Mouse (Mus musculus) embryonic facial prominence, embryonic 13.5 days (tissue): ENCODE results near the gene Ulk2. TPM values are rescaled to one million over a fixed set of nuclear protein-coding genes. Genes with fewer than 3 reads are reported as not detected.

Source experiments
- ATAC-seq: fragments of 200-750 bp; cut with Nextera tagmentation; 2 replicates; pipeline ENCODE4 v1.8.0; 2017; ENCODE audit warnings: low read depth; ENCODE audit not compliant: insufficient number of reproducible peaks, insufficient read depth, low FRiP score, low TSS enrichment
- H3K27ac ChIP-seq: fragments of 300-500 bp; sonication (generic); 2 replicates; pipeline ENCODE4 v1.5.1; 2015; ENCODE audit warnings: moderate library complexity, mild to moderate bottlenecking, inconsistent platforms
- H3K27me3 ChIP-seq: fragments of 300-500 bp; sonication (generic); 2 replicates; pipeline ENCODE4 v1.6.1; 2015; ENCODE audit warnings: mild to moderate bottlenecking, inconsistent platforms
- H3K36me3 ChIP-seq: fragments of 300-500 bp; sonication (generic); 2 replicates; pipeline ENCODE4 v1.6.1; 2015; ENCODE audit warnings: mild to moderate bottlenecking, inconsistent platforms
- H3K4me1 ChIP-seq: fragments of 300-500 bp; sonication (generic); 2 replicates; pipeline ENCODE4 v1.6.1; 2015; ENCODE audit warnings: inconsistent platforms
- H3K4me2 ChIP-seq: fragments of 300-500 bp; sonication (generic); 2 replicates; pipeline ENCODE4 v1.6.1; 2015; ENCODE audit warnings: moderate library complexity, mild to moderate bottlenecking, inconsistent platforms
- H3K4me3 ChIP-seq: fragments of 300-500 bp; sonication (generic); 2 replicates; pipeline ENCODE4 v1.5.1; 2015; ENCODE audit warnings: mild to moderate bottlenecking, inconsistent platforms
- H3K9ac ChIP-seq: fragments of 300-500 bp; sonication (generic); 2 replicates; pipeline ENCODE4 v1.6.1; 2015; ENCODE audit warnings: mild to moderate bottlenecking, inconsistent platforms
- H3K9me3 ChIP-seq: fragments of 300-500 bp; sonication (generic); 2 replicates; pipeline ENCODE4 v1.6.1; 2016; ENCODE audit warnings: inconsistent platforms
- WGBS: fragments of 180-500 bp; shearing (Covaris S2); methylation state at CpG from one replicate; pipeline ENCODE4 v1.1.7; 2015; ENCODE audit warnings: mixed read lengths; 5-methylcytosine and 5-hydroxymethylcytosine counted together
- polyA plus RNA-seq: library from polyadenylated mRNA; unstranded; fragments of >200 nt; fragmentation: Nextera tagmentation; extraction: Ambion mirVana; gene quantifications from 2 replicates; pipeline ENCODE4 v1.2.1, GENCODE M21; 2015

The Ulk2 gene
- polyA plus RNA-seq, 1 experiment from 2014 or later: 16.7 TPM

- Histone ChIP-seq H3K9ac (no peak overlapping the region), H3K9me3 (no peaks in the 10 kb centered on the region), H3K4me3 (no peak overlapping the region), H3K4me1 (no peaks in the 10 kb centered on the region), H3K27me3 (no peaks in the 10 kb centered on the region), H3K27ac (no peak overlapping the region), H3K4me2 (no peak overlapping the region), H3K36me3 (peaks cover 80% of the 10 kb centered on the region)
- ATAC-seq: no peak
- 81% methylated on average over 5 of the region's 5 CpGs for WGBS
Observed at GRCm38 (mm10) chr11:61751612-61752011, 103.3 kb downstream of the Ulk2 start.

DNA sequence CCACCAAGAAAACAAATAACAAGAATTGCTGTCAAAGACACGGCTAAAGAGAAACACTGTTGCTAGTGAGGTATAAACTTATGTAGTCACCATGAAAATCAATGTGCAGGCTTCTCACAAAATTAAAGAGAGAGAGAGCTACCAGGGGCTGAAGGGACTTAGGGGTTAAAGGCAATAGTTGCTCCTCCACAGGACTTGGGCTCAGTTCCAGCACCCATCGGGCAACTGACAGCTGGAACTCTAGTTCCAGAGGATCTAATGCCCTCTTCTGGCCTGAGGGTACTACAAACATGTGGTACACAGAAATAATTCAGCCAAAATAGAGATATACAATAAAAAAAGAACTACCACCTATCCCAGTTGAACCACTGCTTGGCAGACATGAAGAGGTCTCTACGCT lies 107.7 kb downstream of the Ulk2 start:
- 57% methylated on average over 3 of the region's 3 CpGs for WGBS
- H3K9ac ChIP-seq: no peak overlapping the region
- H3K27ac ChIP-seq: no peak overlapping the region
- H3K4me1 ChIP-seq: no peaks in the 10 kb centered on the region
- H3K9me3 ChIP-seq: no peaks in the 10 kb centered on the region
- no peak overlapping the region for H3K4me3 ChIP-seq
- ATAC-seq: no peak
- peaks cover 75% of the 10 kb centered on the region for H3K36me3 ChIP-seq
- H3K27me3 ChIP-seq: no peaks in the 10 kb centered on the region
- H3K4me2 ChIP-seq: no peak overlapping the region

- H3K9me3 ChIP-seq: no peaks in the 10 kb centered on the region
Observed at GRCm38 (mm10) chr11:61745781-61746180, 109.1 kb downstream of the Ulk2 start.

DNA sequence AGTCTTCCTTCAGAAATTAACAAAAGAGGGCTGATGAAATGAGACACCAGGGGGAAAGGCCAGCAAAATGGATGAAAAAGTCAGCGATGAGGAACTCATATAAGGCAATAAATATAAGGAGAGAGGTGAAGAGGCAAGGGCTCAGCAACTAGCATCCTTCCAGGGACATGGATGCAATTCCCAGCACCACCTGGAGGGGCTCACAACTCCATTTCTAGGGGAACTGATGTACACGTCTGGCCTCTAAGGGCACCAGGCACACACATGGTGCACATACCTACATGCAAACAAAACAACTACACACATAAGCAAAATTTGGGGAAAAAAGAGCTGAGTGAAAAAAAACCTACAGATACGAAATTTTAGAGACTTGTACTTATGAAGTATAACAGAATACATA lies 110.4 kb downstream of the Ulk2 start:
- H3K36me3 ChIP-seq: peaks cover 77% of the 10 kb centered on the region
- H3K27me3 ChIP-seq: no peaks in the 10 kb centered on the region
- ATAC-seq: no peak
- 58% methylated on average over 3 of the region's 3 CpGs for WGBS
- no peaks in the 10 kb centered on the region for H3K9me3 ChIP-seq
- H3K9ac ChIP-seq: no peak overlapping the region
- H3K4me2 ChIP-seq: no peak overlapping the region
- H3K4me3 ChIP-seq: no peak overlapping the region
- no peaks in the 10 kb centered on the region for H3K4me1 ChIP-seq
- H3K27ac ChIP-seq: no peak overlapping the region

More at GRCm38 (mm10) chr11:61745781-61746180, 109.1 kb downstream of the Ulk2 start:
- no peak overlapping the region for H3K4me3 ChIP-seq
- H3K4me2 ChIP-seq: no peak overlapping the region
- no peaks in the 10 kb centered on the region for H3K27me3 ChIP-seq
- WGBS: 92% methylated on average over 9 of the region's 9 CpGs
- no peak for ATAC-seq
- no peaks in the 10 kb centered on the region for H3K4me1 ChIP-seq
- H3K36me3 ChIP-seq: peaks cover 75% of the 10 kb centered on the region
- H3K9ac ChIP-seq: no peak overlapping the region
- H3K27ac ChIP-seq: no peak overlapping the region

DNA sequence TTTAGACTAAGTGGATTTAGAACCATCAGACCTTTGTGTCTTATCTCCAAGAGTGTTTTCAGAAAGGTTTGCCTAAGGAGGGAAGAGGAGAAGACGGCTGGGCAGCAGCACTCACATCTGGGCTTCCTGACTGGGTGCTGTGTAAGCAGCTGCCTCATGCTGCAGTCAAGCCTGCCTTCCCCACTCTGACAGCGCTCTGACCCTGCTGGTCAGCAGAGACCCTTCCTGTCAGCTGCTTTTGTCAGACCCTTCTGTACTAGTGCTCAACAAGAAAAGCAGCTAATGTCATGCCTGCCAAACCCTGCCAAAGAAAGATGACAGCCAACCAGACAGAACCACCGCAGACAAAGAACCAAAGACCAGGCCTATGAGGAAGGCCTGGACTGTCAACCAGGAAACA lies 111.1 kb downstream of the Ulk2 start:
- no peaks in the 10 kb centered on the region for H3K9me3 ChIP-seq
- peaks cover 77% of the 10 kb centered on the region for H3K36me3 ChIP-seq
- H3K4me2 ChIP-seq: no peak overlapping the region
- H3K4me3 ChIP-seq: no peak overlapping the region
- no peak for ATAC-seq
- H3K4me1 ChIP-seq: no peaks in the 10 kb centered on the region
- 84% methylated on average over 3 of the region's 3 CpGs for WGBS
- no peak overlapping the region for H3K9ac ChIP-seq
- no peaks in the 10 kb centered on the region for H3K27me3 ChIP-seq
- H3K27ac ChIP-seq: no peak overlapping the region

DNA sequence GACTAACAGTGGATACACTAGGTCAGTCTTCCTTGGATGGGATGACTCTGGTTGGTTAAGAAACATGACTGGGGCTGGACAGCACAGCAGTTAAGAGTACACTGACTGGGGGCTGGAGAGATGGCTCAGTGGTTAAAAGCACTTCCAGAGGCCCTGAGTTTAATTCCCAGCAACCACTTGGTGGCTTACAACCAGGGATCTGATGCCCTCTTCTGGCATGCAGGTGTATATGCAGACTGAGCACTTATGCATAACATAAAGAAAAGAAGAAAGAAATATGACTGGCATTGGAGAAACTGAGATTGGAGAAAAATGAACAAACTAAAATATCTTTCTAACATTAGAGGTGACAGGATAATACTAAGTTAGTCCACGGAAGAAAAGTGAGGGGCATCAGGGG lies 114.4 kb downstream of the Ulk2 start:
- Histone ChIP-seq H3K4me3 (no peak overlapping the region), H3K27ac (no peak overlapping the region), H3K9ac (no peak overlapping the region), H3K4me1 (no peaks in the 10 kb centered on the region), H3K9me3 (no peaks in the 10 kb centered on the region), H3K4me2 (no peak overlapping the region), H3K36me3 (peaks cover 92% of the 10 kb centered on the region), H3K27me3 (no peaks in the 10 kb centered on the region)
- no peak for ATAC-seq
- 90% methylated on average over 1 of the region's 1 CpGs for WGBS

- 89% methylated on average over 1 of the region's 1 CpGs for WGBS
Observed at GRCm38 (mm10) chr11:61737290-61737689, 117.6 kb downstream of the Ulk2 start.

DNA sequence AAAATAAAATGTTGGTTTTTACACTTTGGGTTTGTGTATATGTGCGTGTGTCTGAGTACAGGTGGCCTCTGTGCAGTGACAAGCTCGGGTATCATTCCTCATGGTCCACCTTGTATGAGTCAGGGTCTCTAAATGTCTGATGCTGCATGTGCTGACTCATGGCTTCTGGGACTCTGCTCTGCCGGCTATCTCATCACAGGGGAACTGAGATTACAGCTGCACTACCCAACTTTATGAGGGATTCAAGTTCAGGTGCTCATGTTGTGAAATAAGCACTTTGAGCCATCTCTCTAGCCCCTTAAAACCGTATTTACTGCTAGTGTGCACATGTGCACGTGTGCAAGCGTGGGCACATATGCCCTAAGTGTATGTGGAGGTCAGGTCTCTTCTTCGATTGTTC lies 122.2 kb downstream of the Ulk2 start:
- no peaks in the 10 kb centered on the region for H3K27me3 ChIP-seq
- no peaks in the 10 kb centered on the region for H3K9me3 ChIP-seq
- WGBS: 90% methylated on average over 7 of the region's 7 CpGs
- peaks cover 90% of the 10 kb centered on the region for H3K36me3 ChIP-seq
- no peaks in the 10 kb centered on the region for H3K4me1 ChIP-seq
- no peak for ATAC-seq
- H3K27ac ChIP-seq: no peak overlapping the region
- no peak overlapping the region for H3K9ac ChIP-seq
- no peak overlapping the region for H3K4me3 ChIP-seq
- H3K4me2 ChIP-seq: no peak overlapping the region

More at GRCm38 (mm10) chr11:61737290-61737689, 117.6 kb downstream of the Ulk2 start:
- Histone ChIP-seq H3K4me2 (no peak overlapping the region), H3K27ac (no peak overlapping the region), H3K9me3 (no peaks in the 10 kb centered on the region), H3K36me3 (peaks cover 95% of the 10 kb centered on the region), H3K4me3 (no peak overlapping the region), H3K9ac (no peak overlapping the region), H3K4me1 (no peaks in the 10 kb centered on the region), H3K27me3 (no peaks in the 10 kb centered on the region)
- no peak for ATAC-seq

GRCm38 (mm10) chr11:61728037-61728436 lies 126.8 kb downstream of the Ulk2 start:
- no peak overlapping the region for H3K4me3 ChIP-seq
- no peak for ATAC-seq
- WGBS: 51% methylated on average over 2 of the region's 2 CpGs
- peaks cover 63% of the 10 kb centered on the region for H3K36me3 ChIP-seq
- no peaks in the 10 kb centered on the region for H3K4me1 ChIP-seq
- H3K27ac ChIP-seq: no peak overlapping the region
- no peak overlapping the region for H3K4me2 ChIP-seq
- H3K9ac ChIP-seq: no peak overlapping the region
- H3K27me3 ChIP-seq: no peaks in the 10 kb centered on the region
- no peaks in the 10 kb centered on the region for H3K9me3 ChIP-seq

Other genes with a start within 250 kb of the Ulk2 start
- 8.3 and 10.1 TPM in 2 replicates for gene Grap, start 201.8 kb downstream of the Ulk2 start, polyA plus RNA-seq
- 2.8 and 3.9 TPM in 2 replicates for gene Fam83g, start 171.0 kb downstream of the Ulk2 start, polyA plus RNA-seq
- gene Slc5a10, start 134.2 kb downstream of the Ulk2 start, polyA plus RNA-seq: not detected in 2 replicates
- 35.0 and 38.1 TPM in 2 replicates for gene Prpsap2, start 93.0 kb downstream of the Ulk2 start, polyA plus RNA-seq
- 19.3 and 19.4 TPM in 2 replicates for gene Akap10, start 75.2 kb upstream of the Ulk2 start, polyA plus RNA-seq
- gene Specc1, start 101.7 kb upstream of the Ulk2 start, polyA plus RNA-seq: 14.1 and 14.5 TPM in 2 replicates